Mouse (Mus musculus): ENCODE results near the gene Cks1b. TPM values are rescaled to one million over a fixed set of nuclear protein-coding genes. Genes with fewer than 3 reads are reported as not detected.

Gene Cks1b
- total and polyA plus RNA-seq, 2 experiments from 2014 or later = 43.6 to 103 TPM

- no peak for ATAC-seq
- TF ChIP-seq CTCF (IDR thresholded peaks at IDR 0.05; ENCODE audit: low read depth) = no peak
- H3K4me2 ChIP-seq (ENCODE audit: low read depth, low read length) = no peak overlapping the region
- H3K4me3 ChIP-seq (ENCODE audit: low read length) = no peak overlapping the region
- H3K9ac ChIP-seq (replicated peaks; ENCODE audit: low read length) = no peak overlapping the region
- DNase-seq (ENCODE audit: low spot score) = peak; percentile 79
- H3K27ac ChIP-seq = no peak overlapping the region
- no peaks in the 10 kb centered on the region for H3K27me3 ChIP-seq (ENCODE audit: insufficient read depth, low read length)
- peaks cover 20% of the 10 kb centered on the region for H3K4me1 ChIP-seq (ENCODE audit: insufficient read depth, low read length)
- no peaks in the 10 kb centered on the region for H3K36me3 ChIP-seq (ENCODE audit: insufficient read depth, low read length)
- no peaks in the 10 kb centered on the region for H3K9me3 ChIP-seq (ENCODE audit: low read length)
- 72% methylated on average over 6 of the region's 6 CpGs for WGBS
Measured at GRCm38 (mm10) chr3:89388901-89389740, 29.1 kb downstream of the Cks1b start.

GRCm38 (mm10) chr3:89388134-89388881, 29.9 kb downstream of the Cks1b start:
- DNase-seq (ENCODE audit: low spot score) = peak; percentile 56
- Histone ChIP-seq H3K9me3 (ENCODE audit: low read length) (no peaks in the 10 kb centered on the region), H3K4me2 (ENCODE audit: low read depth, low read length) (no peak overlapping the region), H3K27ac (no peak overlapping the region), H3K4me3 (ENCODE audit: low read length) (no peak overlapping the region), H3K4me1 (ENCODE audit: insufficient read depth, low read length) (peaks cover 20% of the 10 kb centered on the region), H3K27me3 (ENCODE audit: insufficient read depth, low read length) (no peaks in the 10 kb centered on the region), H3K9ac (replicated peaks; ENCODE audit: low read length) (no peak overlapping the region), H3K36me3 (ENCODE audit: insufficient read depth, low read length) (no peaks in the 10 kb centered on the region)
- peak; percentile 15; the same call in 1 of the 2 replicates for ATAC-seq
- TF ChIP-seq CTCF (IDR thresholded peaks at IDR 0.05; ENCODE audit: low read depth) = no peak
- WGBS = 45% methylated on average over 11 of the region's 11 CpGs

GRCm38 (mm10) chr3:89387632-89388031, 30.6 kb downstream of the Cks1b start:
- Histone ChIP-seq H3K9ac (replicated peaks; ENCODE audit: low read length) (no peak overlapping the region), H3K36me3 (ENCODE audit: insufficient read depth, low read length) (no peaks in the 10 kb centered on the region), H3K9me3 (ENCODE audit: low read length) (no peaks in the 10 kb centered on the region), H3K4me1 (ENCODE audit: insufficient read depth, low read length) (peaks cover 16% of the 10 kb centered on the region), H3K27ac (no peak overlapping the region), H3K4me3 (ENCODE audit: low read length) (no peak overlapping the region), H3K27me3 (ENCODE audit: insufficient read depth, low read length) (no peaks in the 10 kb centered on the region), H3K4me2 (ENCODE audit: low read depth, low read length) (no peak overlapping the region)
- WGBS = 65% methylated on average over 11 of the region's 11 CpGs
- TF ChIP-seq CTCF (IDR thresholded peaks at IDR 0.05; ENCODE audit: low read depth) = peak; percentile 27; the same call in 1 of the 2 replicates
- ATAC-seq = no peak
- no peak for DNase-seq (ENCODE audit: low spot score)

- H3K9ac ChIP-seq (replicated peaks; ENCODE audit: low read length) = no peak overlapping the region
- H3K9me3 ChIP-seq (ENCODE audit: low read length) = no peaks in the 10 kb centered on the region
- no peak overlapping the region for H3K4me2 ChIP-seq (ENCODE audit: low read depth, low read length)
- H3K27ac ChIP-seq = no peak overlapping the region
- peaks cover 11% of the 10 kb centered on the region; the same call in 1 of the 2 replicates for H3K4me1 ChIP-seq (ENCODE audit: insufficient read depth, low read length)
- H3K4me3 ChIP-seq (ENCODE audit: low read length) = no peak overlapping the region
- ATAC-seq (no peak), DNase-seq (ENCODE audit: low spot score) (no peak)
- H3K27me3 ChIP-seq (ENCODE audit: insufficient read depth, low read length) = no peaks in the 10 kb centered on the region
- 59% methylated on average over 17 of the region's 17 CpGs for WGBS
- TF ChIP-seq CTCF (IDR thresholded peaks at IDR 0.05; ENCODE audit: low read depth) = no peak
- H3K36me3 ChIP-seq (ENCODE audit: insufficient read depth, low read length) = no peaks in the 10 kb centered on the region
Measured at GRCm38 (mm10) chr3:89386438-89387420, 31.5 kb downstream of the Cks1b start.

- no peaks in the 10 kb centered on the region for H3K9me3 ChIP-seq (ENCODE audit: low read length)
- no peak overlapping the region for H3K4me3 ChIP-seq (ENCODE audit: low read length)
- H3K27me3 ChIP-seq (ENCODE audit: insufficient read depth, low read length) = no peaks in the 10 kb centered on the region
- no peak for ATAC-seq
- no peak for DNase-seq (ENCODE audit: low spot score)
- H3K27ac ChIP-seq = no peak overlapping the region
- no peak overlapping the region for H3K4me2 ChIP-seq (ENCODE audit: low read depth, low read length)
- TF ChIP-seq CTCF (IDR thresholded peaks at IDR 0.05; ENCODE audit: low read depth) = no peak
- H3K4me1 ChIP-seq (ENCODE audit: insufficient read depth, low read length) = peaks cover 1% of the 10 kb centered on the region; the same call in 1 of the 2 replicates
- 55% methylated on average over 10 of the region's 11 CpGs for WGBS
- H3K36me3 ChIP-seq (ENCODE audit: insufficient read depth, low read length) = no peaks in the 10 kb centered on the region
- no peak overlapping the region for H3K9ac ChIP-seq (replicated peaks; ENCODE audit: low read length)
Measured at GRCm38 (mm10) chr3:89385451-89385850, 32.7 kb downstream of the Cks1b start.
